Mouse (Mus musculus): ENCODE measurements around the gene Hist2h2ab. TPM values are rescaled to one million over a fixed set of nuclear protein-coding genes. Genes with fewer than 3 reads are reported as not detected.
"Not testable (repeated sequence)": the region's sequence is repeated elsewhere in the genome, so short reads cannot be mapped to it uniquely, and the experiment has no call there.

Hist2h2ab gene
- total RNA-seq, 2 experiments from 2014 or later = 7.2 to 8.2 TPM

- DNase-seq = no peak
Observed at GRCm38 (mm10) chr3:96237904-96238511, 18.3 kb downstream of the Hist2h2ab start.

DNA sequence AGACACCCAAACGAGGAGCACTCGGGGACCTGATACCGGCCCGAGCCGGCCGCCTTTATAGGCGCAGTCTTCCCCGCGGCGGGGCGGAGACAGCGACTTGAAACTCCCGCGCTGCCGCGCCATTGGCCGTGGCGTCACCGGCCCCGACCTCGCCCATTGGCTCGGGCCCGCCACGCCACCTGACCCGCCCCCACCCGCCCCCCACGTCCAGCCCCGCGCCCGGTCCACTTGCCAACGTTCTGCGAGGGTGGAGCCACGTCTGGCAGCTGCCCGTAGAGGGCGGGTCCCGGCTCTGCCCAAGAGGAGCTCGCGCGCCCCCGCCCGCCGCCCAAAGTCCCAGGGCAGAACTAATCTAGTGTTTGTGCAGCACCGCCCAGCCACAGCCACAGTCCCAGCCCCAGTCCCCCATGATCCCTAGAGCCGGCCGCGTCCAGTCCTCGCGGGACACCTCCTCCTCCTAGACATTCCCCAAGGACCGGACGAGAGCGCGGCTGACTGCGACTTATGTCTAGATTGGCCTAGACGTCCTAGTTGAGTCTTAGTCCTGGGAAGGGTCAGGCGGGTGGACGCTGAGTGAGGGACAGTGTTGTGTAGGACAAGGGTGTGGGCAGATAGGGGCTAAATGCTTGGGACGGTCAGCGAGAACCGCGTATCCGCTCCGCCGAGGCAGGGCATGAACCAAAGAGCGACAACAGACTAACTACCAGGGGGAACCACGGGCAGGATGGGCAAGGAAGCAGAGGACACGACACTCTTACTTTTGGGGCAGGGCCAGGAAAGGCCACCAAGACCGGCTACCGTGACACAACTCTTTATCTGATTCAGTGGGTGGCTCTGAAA is 19.5 kb downstream of the Hist2h2ab start, which contains the start of gene Hist2h3c2:
Gene Hist2h3c2, minus strand, starts transcription at position 174 of the 840 bp plus-strand sequence.
- DNase-seq = peak in 1 of 2 experiments; percentile 20

- DNase-seq = peak; percentile 97
Observed at GRCm38 (mm10) chr3:96239949-96240798, 20.5 kb downstream of the Hist2h2ab start, which contains the start of gene Hist2h2aa2. TSS of gene Hist2h2aa2 (minus strand) at chr3:96240276.

GRCm38 (mm10) chr3:96240799-96241197 is 21.1 kb downstream of the Hist2h2ab start:
- DNase-seq = no peak

- no peak for DNase-seq
Observed at GRCm38 (mm10) chr3:96243921-96244572, 24.4 kb downstream of the Hist2h2ab start.

DNA sequence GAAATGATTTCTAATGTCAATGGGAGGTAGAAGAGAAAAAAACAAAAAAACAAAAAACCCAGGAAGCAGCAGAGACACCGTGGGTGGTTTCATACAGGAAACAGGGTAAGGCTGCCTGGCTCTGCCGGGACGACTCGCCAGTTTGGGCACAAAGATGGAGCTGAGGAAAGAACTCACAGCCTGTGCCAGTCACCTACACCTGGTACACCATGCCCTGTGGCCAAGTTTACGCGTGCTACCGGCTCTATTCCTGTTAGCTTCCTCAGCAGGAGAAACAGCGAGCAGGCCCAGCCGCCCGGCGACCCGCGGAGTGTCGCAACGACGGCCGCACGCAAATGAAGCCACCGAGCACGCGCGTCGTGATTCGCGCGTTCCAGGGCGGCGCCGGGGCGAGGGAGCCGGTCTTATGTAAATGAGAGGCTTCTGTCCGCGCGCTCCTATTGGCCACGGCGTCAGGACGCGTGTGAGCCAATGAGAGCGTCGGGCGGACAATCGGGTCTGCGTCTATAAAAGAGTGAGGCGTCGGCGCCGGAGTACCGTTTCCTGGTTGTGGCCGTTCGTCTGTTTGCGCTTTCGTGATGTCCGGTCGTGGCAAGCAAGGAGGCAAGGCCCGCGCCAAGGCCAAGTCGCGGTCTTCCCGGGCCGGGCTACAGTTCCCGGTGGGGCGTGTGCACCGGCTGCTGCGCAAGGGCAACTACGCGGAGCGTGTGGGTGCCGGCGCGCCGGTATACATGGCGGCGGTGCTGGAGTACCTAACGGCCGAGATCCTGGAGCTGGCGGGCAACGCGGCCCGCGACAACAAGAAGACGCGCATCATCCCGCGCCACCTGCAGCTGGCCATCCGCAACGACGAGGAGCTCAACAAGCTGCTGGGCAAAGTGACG is 25.6 kb downstream of the Hist2h2ab start, which contains the start of gene Hist2h2aa1:
Gene Hist2h2aa1, plus strand, starts transcription at position 495 of the 884 bp plus-strand sequence.
- peak; percentile 89 for DNase-seq

- DNase-seq = not testable (repeated sequence)
Observed at GRCm38 (mm10) chr3:96246018-96246417, 26.4 kb downstream of the Hist2h2ab start.

DNA sequence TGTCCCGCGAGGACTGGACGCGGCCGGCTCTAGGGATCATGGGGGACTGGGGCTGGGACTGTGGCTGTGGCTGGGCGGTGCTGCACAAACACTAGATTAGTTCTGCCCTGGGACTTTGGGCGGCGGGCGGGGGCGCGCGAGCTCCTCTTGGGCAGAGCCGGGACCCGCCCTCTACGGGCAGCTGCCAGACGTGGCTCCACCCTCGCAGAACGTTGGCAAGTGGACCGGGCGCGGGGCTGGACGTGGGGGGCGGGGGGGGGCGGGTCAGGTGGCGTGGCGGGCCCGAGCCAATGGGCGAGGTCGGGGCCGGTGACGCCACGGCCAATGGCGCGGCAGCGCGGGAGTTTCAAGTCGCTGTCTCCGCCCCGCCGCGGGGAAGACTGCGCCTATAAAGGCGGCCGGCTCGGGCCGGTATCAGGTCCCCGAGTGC is 26.8 kb downstream of the Hist2h2ab start, which contains the start of gene Hist2h3c1:
Gene Hist2h3c1, plus strand, starts transcription at position 259 of the 430 bp plus-strand sequence.
- not testable (repeated sequence) for DNase-seq

- DNase-seq = no peak
Observed at GRCm38 (mm10) chr3:96247356-96248140, 27.9 kb downstream of the Hist2h2ab start.

GRCm38 (mm10) chr3:96248141-96249033 is 28.7 kb downstream of the Hist2h2ab start:
- no peak for DNase-seq

GRCm38 (mm10) chr3:96249034-96249345 is 29.3 kb downstream of the Hist2h2ab start:
- no peak for DNase-seq

DNA sequence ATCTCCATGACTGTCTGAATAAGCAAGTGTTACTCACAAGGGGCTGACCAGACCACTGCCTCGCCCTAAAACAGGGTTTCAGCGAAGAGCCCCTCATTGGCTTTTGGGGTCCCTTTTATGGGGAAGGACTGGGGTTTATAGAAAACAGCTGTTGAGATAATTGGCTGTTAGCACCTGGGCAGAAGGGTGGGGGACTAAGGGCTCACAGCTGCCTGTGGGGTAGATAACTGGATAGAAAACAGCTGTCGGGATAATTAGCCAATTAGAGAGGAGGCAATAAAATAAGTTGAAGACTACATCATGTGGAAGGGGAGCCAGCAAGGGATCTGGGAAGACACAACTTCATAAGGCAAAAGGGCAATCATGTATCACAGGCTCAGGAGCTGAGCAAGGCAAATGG is 31.2 kb downstream of the Hist2h2ab start:
- DNase-seq = no peak

DNA sequence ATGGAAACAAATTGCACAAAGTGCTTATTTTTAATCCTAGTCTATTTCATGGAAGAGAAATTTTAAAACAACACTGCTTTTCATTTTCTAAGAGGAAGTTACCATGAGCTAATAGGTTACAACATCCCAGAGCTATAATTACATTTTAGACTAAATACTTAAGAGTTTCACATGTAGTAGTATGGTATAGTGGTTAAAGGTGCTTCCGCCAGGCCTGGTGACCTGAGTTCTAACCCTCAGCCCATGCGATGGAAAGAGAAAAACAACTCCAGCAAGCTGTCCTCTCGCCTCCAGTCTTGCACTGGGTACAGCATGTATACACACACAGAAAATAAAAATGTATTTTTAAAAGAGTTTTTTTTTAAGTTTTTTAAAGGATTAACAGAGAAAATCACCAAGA is 32.1 kb downstream of the Hist2h2ab start:
- DNase-seq = no peak

- DNase-seq = no peak
Observed at GRCm38 (mm10) chr3:96254683-96255355, 35.2 kb downstream of the Hist2h2ab start.

DNA sequence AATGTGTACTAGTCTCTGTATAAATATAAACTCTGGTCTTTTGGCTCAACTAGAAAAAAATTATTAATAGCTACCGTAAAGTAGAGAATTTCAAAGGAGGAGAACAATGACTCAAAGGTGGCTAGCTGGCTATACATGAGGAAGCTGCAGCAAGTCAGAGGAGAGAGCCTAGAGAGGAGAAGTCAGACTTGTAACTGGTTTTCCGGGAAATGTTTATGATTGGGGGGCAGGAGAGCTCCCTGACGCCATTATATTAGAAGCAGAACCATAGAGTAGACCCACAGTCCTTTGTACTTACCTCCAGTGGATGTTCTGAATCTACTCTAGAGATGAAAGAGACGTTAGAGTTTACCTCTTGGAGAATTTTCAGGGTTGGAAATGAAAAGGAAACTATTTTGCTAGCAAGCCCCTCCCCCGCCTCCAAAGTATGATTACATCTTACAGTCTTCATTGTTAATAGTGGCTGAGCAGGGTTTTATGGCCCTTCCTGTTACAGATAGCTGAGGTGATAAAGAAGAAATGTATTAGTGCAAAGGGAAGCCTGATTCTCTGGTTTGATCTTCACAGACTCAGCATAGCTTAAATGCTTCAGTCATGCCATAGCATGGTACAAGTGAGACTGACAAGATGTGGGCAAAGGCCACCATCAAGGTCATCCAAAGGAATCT is 36.4 kb downstream of the Hist2h2ab start:
- no peak for DNase-seq

DNA sequence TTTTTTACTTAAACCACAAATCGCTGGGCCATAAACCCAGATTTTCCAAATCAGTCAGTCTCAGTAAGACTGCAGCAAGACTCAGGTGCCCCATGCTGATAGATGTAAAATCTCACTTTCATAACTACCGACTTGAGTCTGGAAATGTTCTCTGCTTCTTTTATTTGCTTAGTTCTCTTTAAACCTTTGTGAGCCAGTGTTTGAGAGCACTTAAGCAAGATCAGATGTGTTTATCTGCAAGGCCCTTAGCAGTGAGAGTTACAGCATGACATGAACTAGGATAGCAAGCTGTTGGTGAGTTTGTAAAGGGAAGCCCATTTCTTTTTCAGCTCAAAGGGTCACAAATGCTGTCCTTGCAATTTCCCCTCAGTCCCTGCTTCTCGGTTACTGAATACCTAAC is 37.5 kb downstream of the Hist2h2ab start:
- DNase-seq = no peak

DNA sequence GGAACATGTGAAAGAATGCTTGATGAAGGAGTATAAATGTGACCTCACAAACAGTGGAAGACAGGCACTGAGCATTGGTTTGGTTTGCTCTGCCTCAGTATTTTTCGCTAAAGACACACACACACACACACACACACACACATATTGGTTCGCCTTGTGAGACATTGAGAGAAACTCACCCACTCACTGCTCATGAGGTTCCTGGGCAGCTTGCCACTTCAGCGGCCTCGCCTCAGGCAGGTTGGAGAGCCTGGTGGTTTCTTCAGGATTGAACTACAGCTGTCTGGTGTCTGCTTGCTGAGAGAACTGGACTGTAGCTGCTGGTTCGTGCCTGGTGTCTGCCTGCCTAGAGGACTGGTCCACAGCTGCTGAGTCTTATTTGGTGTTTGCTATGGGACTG is 40.6 kb downstream of the Hist2h2ab start:
- no peak for DNase-seq

DNA sequence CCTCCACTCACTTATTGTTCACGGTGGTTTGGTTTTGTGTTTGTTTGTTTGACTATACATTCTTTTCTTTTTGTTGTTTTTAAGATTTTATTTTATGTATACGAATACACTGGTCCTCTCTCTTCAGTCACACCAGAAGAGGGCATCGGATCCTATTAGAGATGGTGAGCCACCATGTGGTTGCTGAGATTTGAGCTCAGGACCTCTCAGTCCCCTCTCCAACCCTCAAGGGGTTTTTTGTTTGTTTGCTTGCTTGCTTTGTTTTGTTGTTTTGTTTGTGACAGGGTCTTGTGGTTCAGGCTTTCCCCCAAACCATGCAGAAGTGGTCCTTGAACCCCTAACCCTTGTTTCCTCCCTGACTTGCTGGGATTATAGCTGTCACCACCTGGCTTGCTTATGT is 42.0 kb downstream of the Hist2h2ab start:
- no peak for DNase-seq

All from layer of hippocampus, postnatal 36 days (tissue).